Mouse (Mus musculus): Measurements from ENCODE around the gene Wnt8b.
"Not testable (repeated sequence)": the region's sequence is repeated elsewhere in the genome, so short reads cannot be mapped to it uniquely, and the experiment has no call there.

The Wnt8b gene

GRCm38 (mm10) chr19:44493128-44493527 is at the start of gene Wnt8b:
Gene Wnt8b, plus strand, starts transcription at chr19:44493472.
- no peak for DNase-seq

DNA sequence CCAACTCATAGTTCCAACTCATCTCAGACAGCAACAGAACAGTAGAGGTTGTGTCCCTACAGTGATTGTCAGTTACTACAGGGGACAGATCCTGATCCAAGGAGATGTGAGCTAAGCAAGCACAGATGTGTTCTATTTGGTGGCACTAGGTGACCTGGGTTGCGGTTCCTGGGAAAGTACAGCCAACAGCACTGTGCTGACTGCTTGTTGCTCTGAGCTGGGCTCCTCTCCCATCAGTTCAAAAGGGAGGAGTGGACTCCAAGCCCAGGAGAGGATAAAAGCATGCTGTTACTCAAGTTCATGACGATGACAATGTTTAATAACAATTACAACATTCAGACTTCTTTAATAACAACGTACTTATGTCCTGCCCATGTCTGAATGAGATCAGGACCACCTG is 47.5 kb upstream of the Wnt8b start:
- DNase-seq = no peak

DNA sequence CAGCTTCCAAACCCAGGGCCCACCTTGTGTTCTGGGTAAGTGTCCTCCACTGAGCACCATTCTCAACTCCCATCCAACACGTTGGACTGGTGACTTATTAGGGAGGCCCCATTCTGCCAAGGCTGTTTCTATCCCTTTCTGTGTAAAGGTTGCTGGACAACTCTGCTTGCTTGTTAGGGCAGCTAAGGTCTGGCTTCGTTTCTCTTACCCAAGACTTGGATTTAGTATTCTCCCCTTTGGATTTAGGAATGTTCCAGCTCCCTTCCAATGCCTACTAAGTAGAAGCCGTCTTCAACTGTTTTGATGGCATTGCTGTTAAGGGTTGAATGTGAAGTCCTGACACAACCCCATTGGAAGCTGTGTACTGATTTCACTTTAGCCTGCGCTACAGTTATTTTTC is 45.3 kb upstream of the Wnt8b start:
- no peak for DNase-seq

DNA sequence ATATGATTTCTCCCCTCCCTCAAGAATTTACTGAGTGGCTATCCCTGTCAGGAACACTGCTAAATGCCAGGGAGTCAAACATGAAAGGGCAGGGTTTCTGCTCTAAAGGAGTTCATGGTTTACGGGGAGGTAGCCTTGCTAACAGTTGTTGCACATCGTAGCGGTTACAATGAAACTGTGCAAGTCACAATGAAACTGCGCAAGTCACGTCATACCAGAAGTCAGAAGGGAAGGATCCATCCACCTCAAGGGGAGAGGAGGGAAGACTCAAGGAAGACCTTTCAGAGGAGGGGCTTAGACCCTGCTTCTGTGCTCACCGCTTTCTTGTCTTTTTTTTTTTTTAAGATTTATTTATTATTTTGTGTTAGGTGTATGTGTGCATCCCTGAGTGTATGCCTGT is 38.4 kb upstream of the Wnt8b start:
- no peak for DNase-seq

DNA sequence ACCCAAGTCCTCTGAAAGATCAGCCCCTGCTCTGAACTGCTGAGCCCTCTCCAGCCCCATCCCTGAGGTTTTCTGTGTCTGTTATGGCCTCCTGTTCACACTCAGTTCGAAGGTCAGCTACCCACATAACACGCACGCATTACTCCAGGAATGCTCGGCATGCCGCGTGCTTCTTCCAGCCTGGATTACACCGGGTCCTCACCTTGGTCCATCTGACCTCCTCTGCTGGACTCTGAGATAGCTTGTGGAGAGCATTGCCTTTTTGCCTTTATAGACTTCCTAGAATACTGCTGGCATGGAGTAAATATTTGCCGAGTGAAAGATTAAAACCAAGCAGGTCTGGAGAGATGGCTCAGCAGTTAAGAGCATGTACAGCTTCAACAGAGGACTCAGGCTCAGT is 37.9 kb upstream of the Wnt8b start:
- no peak for DNase-seq

DNA sequence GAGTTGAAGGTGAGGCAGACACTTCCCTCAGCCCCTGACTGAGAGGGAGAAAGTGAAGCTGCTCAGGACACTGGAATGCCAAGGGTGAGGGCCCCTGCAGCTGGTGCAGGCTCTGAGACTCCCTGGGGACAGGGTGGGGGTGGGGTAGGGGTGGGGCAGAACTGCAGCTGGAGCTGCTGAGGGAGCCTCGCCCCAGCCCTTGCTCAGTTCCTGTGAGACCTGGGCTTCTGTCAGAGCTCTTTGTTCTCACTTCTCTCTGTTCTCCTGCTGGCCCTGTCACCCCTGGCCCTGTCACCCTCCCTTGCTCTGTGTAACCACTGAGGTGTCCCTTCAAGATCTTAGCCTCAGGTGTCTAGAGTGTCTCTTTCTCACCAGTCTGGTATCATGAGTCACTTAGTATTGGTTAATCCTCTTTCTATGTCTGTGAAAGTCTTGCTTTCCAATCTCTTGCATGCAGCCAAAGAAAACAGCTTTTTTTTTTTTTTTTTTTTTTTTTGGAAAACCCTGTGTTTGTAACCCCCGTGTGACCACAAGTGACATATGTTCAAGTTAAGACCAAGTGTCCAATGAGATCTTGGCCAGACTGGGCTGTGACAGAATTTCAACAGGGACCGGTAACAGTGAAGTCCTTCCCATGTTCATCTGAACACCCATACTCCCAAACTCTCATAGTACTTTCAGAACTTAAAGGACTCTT is 35.8 kb upstream of the Wnt8b start:
- no peak for DNase-seq

GRCm38 (mm10) chr19:44458696-44459095 is 34.6 kb upstream of the Wnt8b start:
- no peak for DNase-seq

DNA sequence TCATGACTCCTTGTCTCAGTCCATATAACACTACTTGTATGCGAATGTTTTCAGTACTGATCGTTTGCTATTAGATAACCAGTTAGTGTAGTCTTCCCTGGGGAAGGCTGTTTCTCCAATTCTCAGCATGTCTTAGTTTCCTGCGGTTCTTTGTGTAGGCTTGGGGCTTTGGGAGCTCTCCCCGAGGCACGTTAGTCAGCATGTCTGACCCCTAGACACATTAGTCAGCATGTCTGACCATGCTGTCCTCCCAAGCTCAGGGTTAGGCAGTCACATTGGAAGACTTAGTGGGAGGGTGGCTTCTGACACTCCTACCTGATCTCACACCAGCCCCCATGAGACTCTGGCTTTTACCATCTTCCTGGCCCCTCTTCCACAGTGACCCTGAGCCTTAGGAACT is 32.8 kb upstream of the Wnt8b start:
- no peak for DNase-seq

- no peak for DNase-seq
Measured at GRCm38 (mm10) chr19:44461500-44461899, 31.8 kb upstream of the Wnt8b start.

DNA sequence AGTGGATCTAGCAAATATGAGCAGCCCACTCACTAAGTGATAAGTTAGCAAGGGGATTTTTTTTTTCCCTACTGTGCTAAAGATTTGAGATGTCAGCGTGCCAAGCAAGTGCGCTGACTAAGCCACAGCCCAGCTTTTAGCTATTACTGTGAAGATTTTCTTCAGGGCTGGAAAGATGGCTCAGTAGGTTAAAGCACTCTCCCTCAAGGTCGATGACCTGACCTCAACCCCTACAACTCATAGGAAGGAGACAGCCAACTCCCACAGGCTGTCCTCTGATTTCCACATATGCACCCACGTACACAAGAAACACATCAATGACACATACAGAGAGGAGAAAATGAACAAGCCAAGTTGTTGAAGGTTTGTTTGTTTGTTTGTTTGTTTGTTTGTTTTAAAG is 31.1 kb upstream of the Wnt8b start:
- no peak for DNase-seq

GRCm38 (mm10) chr19:44465960-44466525 is 27.2 kb upstream of the Wnt8b start:
- DNase-seq = not testable (repeated sequence)

DNA sequence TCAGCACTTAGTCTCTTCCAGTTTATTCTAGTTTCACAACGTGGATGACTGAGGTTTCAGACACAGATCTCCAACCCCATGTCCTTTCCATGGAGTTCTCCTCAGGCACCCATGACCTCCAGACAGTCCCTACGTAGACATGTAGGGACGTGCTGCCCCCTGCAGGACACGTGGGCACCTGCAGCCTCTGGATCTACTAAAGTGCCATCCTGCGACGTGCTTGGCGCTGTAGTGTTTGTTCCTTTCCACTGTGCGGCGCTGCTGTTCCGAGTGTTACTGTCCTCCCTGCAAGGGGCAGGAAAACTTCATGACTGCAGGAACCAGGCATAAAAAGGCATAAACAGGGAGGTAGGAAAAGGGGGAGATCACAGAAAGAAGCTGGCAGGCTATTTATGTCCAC is 19.1 kb upstream of the Wnt8b start:
- DNase-seq = peak; percentile 87

DNA sequence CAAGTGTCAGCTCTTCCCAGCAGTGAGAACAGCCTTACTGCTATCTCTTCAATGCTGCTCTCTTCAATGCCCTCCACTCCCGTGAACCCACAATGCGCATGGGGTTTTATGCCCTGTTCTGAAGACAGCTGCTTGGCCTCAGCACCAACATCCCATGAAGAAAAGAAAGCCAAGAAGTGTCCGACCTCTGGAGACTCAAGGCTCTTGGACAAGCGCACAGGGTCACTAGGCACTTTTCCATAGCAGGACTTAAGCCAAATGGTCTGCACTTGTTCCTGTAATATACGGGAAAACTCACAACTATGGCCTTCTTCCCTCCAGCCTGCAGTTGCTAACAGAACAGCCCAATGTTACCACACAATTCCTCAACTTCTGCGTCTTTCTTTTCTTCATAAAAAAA is 18.0 kb upstream of the Wnt8b start:
- DNase-seq = no peak

DNA sequence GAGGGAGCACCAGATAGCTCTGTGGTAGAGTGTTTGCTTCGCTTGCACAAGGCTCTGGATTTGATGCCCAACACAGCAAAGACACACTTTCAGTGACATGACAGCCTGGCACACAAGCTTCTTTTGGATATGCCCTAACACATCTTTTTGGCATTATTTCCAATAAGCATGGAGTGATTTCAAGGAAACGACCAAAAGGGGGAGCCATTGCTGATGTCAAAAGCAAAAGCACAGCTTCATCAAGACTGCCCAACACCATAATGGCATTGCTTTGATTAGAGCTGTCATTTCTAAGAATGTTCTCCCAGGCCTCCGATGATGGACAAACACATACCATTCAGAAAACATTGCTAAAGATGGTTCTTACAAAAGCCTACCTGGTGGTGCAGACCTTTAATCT is 16.7 kb upstream of the Wnt8b start:
- DNase-seq = peak; percentile 36

DNA sequence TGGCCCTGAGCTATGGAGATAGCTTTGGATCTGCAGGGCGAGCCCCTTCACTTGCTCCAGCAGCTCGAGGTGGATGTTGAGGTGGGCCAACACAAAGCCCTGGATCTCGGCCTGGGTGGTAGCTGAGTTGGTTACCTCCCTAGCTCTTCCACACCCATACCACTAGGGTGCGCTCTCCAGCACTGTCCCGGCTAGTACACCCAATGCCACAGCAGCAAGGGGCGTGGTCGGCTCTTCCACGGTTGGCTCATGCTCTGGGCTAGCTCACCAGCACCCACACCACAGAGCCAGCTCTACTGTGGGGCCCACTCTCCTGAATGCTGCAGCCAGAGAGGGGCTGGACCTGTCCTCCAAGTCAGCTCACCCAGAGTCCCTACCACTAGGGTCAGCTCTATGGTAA is 6.0 kb upstream of the Wnt8b start:
- peak; percentile 72 for DNase-seq

DNA sequence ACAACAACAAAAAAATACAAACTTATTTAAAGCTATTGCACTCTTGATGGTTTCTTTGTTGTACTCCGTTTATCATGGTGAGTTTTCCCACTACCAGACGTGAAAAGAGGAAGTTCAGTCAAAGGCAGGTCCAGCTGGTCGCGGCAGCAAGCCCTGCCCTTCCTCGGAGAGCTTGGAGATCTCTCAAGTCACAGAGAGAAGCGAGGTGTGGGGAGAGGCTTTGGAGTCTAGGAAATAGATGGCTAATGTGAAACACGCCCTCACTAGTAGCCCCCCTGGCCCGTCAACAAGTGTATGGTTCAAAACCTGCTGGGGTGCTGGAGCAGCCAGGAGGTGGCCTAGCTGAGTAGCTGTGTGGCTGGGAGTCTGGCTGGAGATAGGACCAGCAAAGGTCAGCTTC is 3.2 kb downstream of the Wnt8b start:
- no peak for DNase-seq

GRCm38 (mm10) chr19:44496941-44497340 is 3.7 kb downstream of the Wnt8b start:
- DNase-seq = no peak

DNA sequence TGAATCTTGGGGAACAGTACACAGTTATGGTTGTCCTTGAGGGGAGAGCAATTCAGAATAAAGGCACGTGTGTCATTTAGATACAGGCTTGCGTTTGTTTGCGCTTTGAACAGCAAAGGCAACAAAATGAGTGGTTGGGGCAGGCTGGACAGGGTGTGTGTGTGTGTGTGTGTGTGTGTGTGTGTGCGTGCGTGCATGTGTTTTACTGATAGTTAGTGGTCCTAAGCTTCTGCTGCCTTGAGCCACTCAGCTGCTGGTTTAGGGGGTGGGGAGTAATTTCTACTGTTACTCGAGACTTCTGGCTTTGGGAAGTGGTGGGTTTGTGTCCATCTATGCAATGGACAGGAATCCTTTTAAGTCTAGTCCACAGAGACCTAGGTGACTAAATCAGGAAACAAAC is 5.7 kb downstream of the Wnt8b start:
- DNase-seq = no peak

DNA sequence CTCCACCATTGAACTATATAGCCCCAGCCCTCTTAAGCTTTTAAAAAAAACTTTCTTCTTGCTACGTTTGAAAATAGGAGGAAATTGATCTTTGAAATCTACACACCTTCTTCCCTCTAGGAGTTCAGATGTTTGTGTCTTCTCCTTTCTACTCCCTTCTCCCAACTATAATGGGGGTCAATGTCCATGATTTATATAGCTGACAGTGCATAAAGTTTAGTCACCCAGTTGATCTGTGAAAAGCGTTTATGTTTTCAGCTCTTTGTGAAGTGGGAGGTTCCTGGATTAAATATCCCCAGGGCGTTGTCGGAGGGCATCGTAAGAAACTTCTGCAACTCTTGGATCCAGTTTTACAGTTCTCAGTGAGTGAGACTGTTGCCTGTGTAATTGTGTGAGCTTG is 7.0 kb downstream of the Wnt8b start:
- DNase-seq = no peak

DNA sequence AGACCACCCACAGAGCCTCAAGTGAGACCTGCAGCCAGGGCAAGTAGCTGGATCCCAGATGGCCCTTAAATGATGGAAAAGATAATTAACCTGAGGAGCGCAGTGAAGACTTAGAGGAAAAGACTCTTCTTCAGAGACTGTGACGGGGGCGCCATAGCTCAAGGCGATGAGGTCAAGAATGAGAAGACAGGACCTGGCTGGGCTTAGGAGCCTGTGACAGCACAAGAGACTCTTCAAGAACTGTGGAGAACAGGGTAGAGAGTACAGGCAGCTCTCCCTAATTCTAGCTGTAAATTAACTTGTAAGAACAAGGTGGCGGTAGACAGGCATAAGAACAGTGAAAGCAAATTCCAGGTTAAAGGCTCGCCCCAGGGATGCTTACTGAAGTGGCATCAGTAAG is 8.7 kb downstream of the Wnt8b start:
- DNase-seq = no peak

DNA sequence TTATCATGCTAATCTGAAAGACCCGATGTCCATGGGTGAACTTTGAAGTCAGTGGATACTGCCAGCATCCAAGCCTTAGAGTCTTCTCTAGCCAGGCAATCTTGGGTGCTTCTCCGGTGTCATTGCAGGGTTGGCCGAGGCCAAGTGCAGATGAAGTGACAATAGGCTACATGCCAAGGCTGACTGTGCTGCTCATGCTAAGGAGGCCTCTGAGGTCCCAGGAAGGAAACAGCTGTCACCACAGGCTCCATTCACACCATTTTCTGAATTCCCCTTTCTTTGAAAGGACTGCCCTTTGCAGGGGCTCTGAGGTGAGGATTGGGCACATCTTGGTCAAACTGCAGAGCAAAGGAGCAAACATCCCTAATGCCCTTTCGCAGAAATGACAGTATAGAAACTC is 9.5 kb downstream of the Wnt8b start:
- DNase-seq = no peak

GRCm38 (mm10) chr19:44510534-44511175 is 17.4 kb downstream of the Wnt8b start:
- DNase-seq = no peak

DNA sequence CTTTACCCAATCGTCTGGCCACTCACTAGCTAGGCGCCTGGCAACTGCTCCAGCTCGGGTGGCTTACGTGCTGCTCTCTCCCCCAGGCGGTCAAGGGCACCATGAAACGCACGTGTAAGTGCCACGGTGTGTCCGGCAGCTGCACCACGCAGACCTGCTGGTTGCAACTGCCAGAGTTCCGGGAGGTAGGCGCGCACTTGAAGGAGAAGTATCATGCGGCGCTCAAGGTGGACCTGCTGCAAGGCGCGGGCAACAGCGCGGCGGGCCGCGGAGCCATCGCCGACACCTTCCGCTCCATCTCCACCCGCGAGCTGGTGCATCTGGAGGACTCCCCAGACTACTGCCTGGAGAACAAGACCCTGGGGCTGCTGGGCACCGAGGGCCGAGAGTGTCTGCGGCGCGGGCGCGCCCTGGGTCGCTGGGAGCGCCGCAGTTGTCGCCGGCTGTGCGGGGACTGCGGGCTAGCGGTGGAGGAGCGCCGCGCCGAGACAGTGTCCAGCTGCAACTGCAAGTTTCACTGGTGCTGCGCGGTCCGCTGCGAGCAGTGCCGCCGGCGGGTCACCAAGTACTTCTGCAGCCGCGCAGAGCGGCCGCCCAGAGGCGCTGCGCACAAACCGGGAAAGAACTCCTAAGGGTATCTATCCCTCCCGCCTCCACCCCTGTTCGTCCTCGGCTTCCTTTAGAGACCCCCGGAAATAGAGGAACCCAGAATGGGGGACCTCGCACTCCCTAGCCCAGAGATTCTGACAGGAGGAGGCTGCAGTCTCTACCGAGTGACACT is 18.4 kb downstream of the Wnt8b start:
- DNase-seq = peak; percentile 81

- DNase-seq = no peak
Measured at GRCm38 (mm10) chr19:44512601-44513000, 19.3 kb downstream of the Wnt8b start.

Data from embryo, embryonic 11 days (tissue).